Mouse (Mus musculus): ENCODE results near the gene Srsf2. TPM values are rescaled to one million over a fixed set of nuclear protein-coding genes. Genes with fewer than 3 reads are reported as not detected.

The Srsf2 gene
- polyA plus RNA-seq, 1 experiment from 2014 or later = 556 TPM

- H3K9ac ChIP-seq = no peak overlapping the region
- H3K27me3 ChIP-seq (ENCODE audit: control insufficient read depth, insufficient read depth, low read length) = no peaks in the 10 kb centered on the region
- no peaks in the 10 kb centered on the region for H3K36me3 ChIP-seq (replicated peaks; ENCODE audit: control insufficient read depth, insufficient read depth)
- no peak overlapping the region for H3K27ac ChIP-seq
- no peak overlapping the region for H3K4me2 ChIP-seq (replicated peaks)
- ATAC-seq (ENCODE audit: low FRiP score) (no peak), DNase-seq (ENCODE audit: low spot score) (no peak)
- no peaks in the 10 kb centered on the region for H3K9me3 ChIP-seq (ENCODE audit: control insufficient read depth, low read length)
- no peak overlapping the region for H3K4me3 ChIP-seq (replicated peaks; ENCODE audit: low read length)
- H3K4me1 ChIP-seq (replicated peaks; ENCODE audit: control insufficient read depth, insufficient read depth, low read length) = peaks cover 29% of the 10 kb centered on the region
- 100% methylated on average over 2 of the region's 2 CpGs for WGBS
Measured at GRCm38 (mm10) chr11:116823255-116823654, 29.6 kb downstream of the Srsf2 start.

GRCm38 (mm10) chr11:116822626-116823025 is 30.3 kb downstream of the Srsf2 start:
- no peak for DNase-seq (ENCODE audit: low spot score)
- H3K4me1 ChIP-seq (replicated peaks; ENCODE audit: control insufficient read depth, insufficient read depth, low read length) = peaks cover 29% of the 10 kb centered on the region
- WGBS = 90% methylated on average over 10 of the region's 10 CpGs
- no peak overlapping the region for H3K4me2 ChIP-seq (replicated peaks)
- no peak overlapping the region for H3K4me3 ChIP-seq (replicated peaks; ENCODE audit: low read length)
- no peak overlapping the region for H3K9ac ChIP-seq
- no peaks in the 10 kb centered on the region for H3K27me3 ChIP-seq (ENCODE audit: control insufficient read depth, insufficient read depth, low read length)
- H3K36me3 ChIP-seq (replicated peaks; ENCODE audit: control insufficient read depth, insufficient read depth) = no peaks in the 10 kb centered on the region
- no peak for ATAC-seq (ENCODE audit: low FRiP score)
- no peaks in the 10 kb centered on the region for H3K9me3 ChIP-seq (ENCODE audit: control insufficient read depth, low read length)
- H3K27ac ChIP-seq = no peak overlapping the region

GRCm38 (mm10) chr11:116822215-116822614 is 30.7 kb downstream of the Srsf2 start:
- Histone ChIP-seq H3K36me3 (replicated peaks; ENCODE audit: control insufficient read depth, insufficient read depth) (no peaks in the 10 kb centered on the region), H3K4me1 (replicated peaks; ENCODE audit: control insufficient read depth, insufficient read depth, low read length) (peaks cover 25% of the 10 kb centered on the region), H3K9me3 (ENCODE audit: control insufficient read depth, low read length) (no peaks in the 10 kb centered on the region), H3K27ac (no peak overlapping the region), H3K4me3 (replicated peaks; ENCODE audit: low read length) (no peak overlapping the region), H3K9ac (no peak overlapping the region), H3K27me3 (ENCODE audit: control insufficient read depth, insufficient read depth, low read length) (no peaks in the 10 kb centered on the region), H3K4me2 (replicated peaks) (no peak overlapping the region)
- ATAC-seq (ENCODE audit: low FRiP score) (no peak), DNase-seq (ENCODE audit: low spot score) (no peak)
- 63% methylated on average over 10 of the region's 10 CpGs for WGBS

GRCm38 (mm10) chr11:116821057-116821940 is 31.6 kb downstream of the Srsf2 start:
- Histone ChIP-seq H3K27ac (0 out of 2 replicates have a peak overlapping the region, but pooled peaks have one; percentile 21), H3K9ac (no peak overlapping the region)
- WGBS = 45% methylated on average over 13 of the region's 13 CpGs

GRCm38 (mm10) chr11:116819932-116820593 is 32.8 kb downstream of the Srsf2 start:
- H3K4me1 ChIP-seq (replicated peaks; ENCODE audit: control insufficient read depth, insufficient read depth, low read length) = peaks cover 16% of the 10 kb centered on the region
- no peak for ATAC-seq (ENCODE audit: low FRiP score)

More at GRCm38 (mm10) chr11:116821057-116821940, 31.6 kb downstream of the Srsf2 start:
- Histone ChIP-seq H3K9me3 (ENCODE audit: control insufficient read depth, low read length) (no peaks in the 10 kb centered on the region), H3K4me1 (replicated peaks; ENCODE audit: control insufficient read depth, insufficient read depth, low read length) (peaks cover 19% of the 10 kb centered on the region), H3K27me3 (ENCODE audit: control insufficient read depth, insufficient read depth, low read length) (no peaks in the 10 kb centered on the region), H3K36me3 (replicated peaks; ENCODE audit: control insufficient read depth, insufficient read depth) (no peaks in the 10 kb centered on the region), H3K4me2 (replicated peaks) (no peak overlapping the region), H3K4me3 (replicated peaks; ENCODE audit: low read length) (no peak overlapping the region)
- DNase-seq (ENCODE audit: low spot score) = no peak
- ATAC-seq (ENCODE audit: low FRiP score) = no peak

GRCm38 (mm10) chr11:116818722-116819121 is 34.2 kb downstream of the Srsf2 start:
- peaks cover 26% of the 10 kb centered on the region for H3K4me1 ChIP-seq (replicated peaks; ENCODE audit: control insufficient read depth, insufficient read depth, low read length)
- no peak for ATAC-seq (ENCODE audit: low FRiP score)
- no peak overlapping the region for H3K4me2 ChIP-seq (replicated peaks)
- H3K4me3 ChIP-seq (replicated peaks; ENCODE audit: low read length) = no peak overlapping the region
- H3K9ac ChIP-seq = peak overlapping the region; percentile 10; the same call in 1 of the 2 replicates
- WGBS = 60% methylated on average over 8 of the region's 8 CpGs
- peak overlapping the region; percentile 22; the same call in 1 of the 2 replicates for H3K27ac ChIP-seq
- no peak for DNase-seq (ENCODE audit: low spot score)
- no peaks in the 10 kb centered on the region for H3K36me3 ChIP-seq (replicated peaks; ENCODE audit: control insufficient read depth, insufficient read depth)
- no peaks in the 10 kb centered on the region for H3K9me3 ChIP-seq (ENCODE audit: control insufficient read depth, low read length)
- H3K27me3 ChIP-seq (ENCODE audit: control insufficient read depth, insufficient read depth, low read length) = no peaks in the 10 kb centered on the region

More at GRCm38 (mm10) chr11:116819932-116820593, 32.8 kb downstream of the Srsf2 start:
- H3K9me3 ChIP-seq (ENCODE audit: control insufficient read depth, low read length) = no peaks in the 10 kb centered on the region
- no peak overlapping the region for H3K9ac ChIP-seq
- no peak overlapping the region for H3K4me2 ChIP-seq (replicated peaks)
- H3K27me3 ChIP-seq (ENCODE audit: control insufficient read depth, insufficient read depth, low read length) = no peaks in the 10 kb centered on the region
- H3K36me3 ChIP-seq (replicated peaks; ENCODE audit: control insufficient read depth, insufficient read depth) = no peaks in the 10 kb centered on the region
- 88% methylated on average over 5 of the region's 5 CpGs for WGBS
- H3K4me3 ChIP-seq (replicated peaks; ENCODE audit: low read length) = no peak overlapping the region
- no peak for DNase-seq (ENCODE audit: low spot score)
- no peak overlapping the region for H3K27ac ChIP-seq

- WGBS = 98% methylated on average over 5 of the region's 5 CpGs
- peaks cover 37% of the 10 kb centered on the region for H3K4me1 ChIP-seq (replicated peaks; ENCODE audit: control insufficient read depth, insufficient read depth, low read length)
- ATAC-seq (ENCODE audit: low FRiP score) = no peak
Measured at GRCm38 (mm10) chr11:116817567-116817966, 35.3 kb downstream of the Srsf2 start.

GRCm38 (mm10) chr11:116816769-116817168 is 36.1 kb downstream of the Srsf2 start:
- H3K4me3 ChIP-seq (replicated peaks; ENCODE audit: low read length) = no peak overlapping the region
- no peak for ATAC-seq (ENCODE audit: low FRiP score)
- no peak for DNase-seq (ENCODE audit: low spot score)
- H3K9ac ChIP-seq = no peak overlapping the region
- H3K27me3 ChIP-seq (ENCODE audit: control insufficient read depth, insufficient read depth, low read length) = no peaks in the 10 kb centered on the region
- no peak overlapping the region for H3K4me2 ChIP-seq (replicated peaks)
- no peak overlapping the region for H3K27ac ChIP-seq
- WGBS = 95% methylated on average over 5 of the region's 5 CpGs
- H3K36me3 ChIP-seq (replicated peaks; ENCODE audit: control insufficient read depth, insufficient read depth) = no peaks in the 10 kb centered on the region
- no peaks in the 10 kb centered on the region for H3K9me3 ChIP-seq (ENCODE audit: control insufficient read depth, low read length)
- peaks cover 41% of the 10 kb centered on the region for H3K4me1 ChIP-seq (replicated peaks; ENCODE audit: control insufficient read depth, insufficient read depth, low read length)

More at GRCm38 (mm10) chr11:116817567-116817966, 35.3 kb downstream of the Srsf2 start:
- H3K27me3 ChIP-seq (ENCODE audit: control insufficient read depth, insufficient read depth, low read length) = no peaks in the 10 kb centered on the region
- H3K27ac ChIP-seq = no peak overlapping the region
- DNase-seq (ENCODE audit: low spot score) = no peak
- H3K9me3 ChIP-seq (ENCODE audit: control insufficient read depth, low read length) = no peaks in the 10 kb centered on the region
- no peak overlapping the region for H3K4me2 ChIP-seq (replicated peaks)
- no peaks in the 10 kb centered on the region for H3K36me3 ChIP-seq (replicated peaks; ENCODE audit: control insufficient read depth, insufficient read depth)
- no peak overlapping the region for H3K4me3 ChIP-seq (replicated peaks; ENCODE audit: low read length)
- no peak overlapping the region for H3K9ac ChIP-seq

GRCm38 (mm10) chr11:116814884-116815415 is 37.9 kb downstream of the Srsf2 start:
- Histone ChIP-seq H3K27ac (peak overlapping the region; percentile 100), H3K9me3 (ENCODE audit: control insufficient read depth, low read length) (no peaks in the 10 kb centered on the region), H3K27me3 (ENCODE audit: control insufficient read depth, insufficient read depth, low read length) (no peaks in the 10 kb centered on the region), H3K4me2 (replicated peaks) (peak overlapping the region; percentile 22), H3K36me3 (replicated peaks; ENCODE audit: control insufficient read depth, insufficient read depth) (no peaks in the 10 kb centered on the region), H3K9ac (peak overlapping the region; percentile 13; the same call in 1 of the 2 replicates), H3K4me3 (replicated peaks; ENCODE audit: low read length) (no peak overlapping the region), H3K4me1 (replicated peaks; ENCODE audit: control insufficient read depth, insufficient read depth, low read length) (peaks cover 55% of the 10 kb centered on the region)
- 18% methylated on average over 7 of the region's 7 CpGs for WGBS
- no peak for DNase-seq (ENCODE audit: low spot score)
- ATAC-seq (ENCODE audit: low FRiP score) = no peak
